Mouse (Mus musculus) olfactory bulb, adult 2 months (tissue): ENCODE results near the gene Zfp219. TPM values are rescaled to one million over a fixed set of nuclear protein-coding genes. Genes with fewer than 3 reads are reported as not detected.

Experiments
- H3K27ac ChIP-seq: fragments of 200-500 bp; 2 replicates; pipeline ENCODE4 v1.5.1; 2012; ENCODE audit warnings: low read depth, low read length; ENCODE audit not compliant: insufficient read depth
- H3K4me1 ChIP-seq: fragments of 200-500 bp; 2 replicates; pipeline ENCODE4 v1.6.1; 2012; ENCODE audit warnings: low read length; ENCODE audit not compliant: control insufficient read depth, insufficient read depth
- H3K4me3 ChIP-seq: fragments of 200-500 bp; 2 replicates; pipeline ENCODE4 v1.5.1; 2012; ENCODE audit warnings: mild to moderate bottlenecking, low read depth, low read length, moderate library complexity; ENCODE audit not compliant: insufficient read depth
- CTCF ChIP-seq: fragments of 200-500 bp; IDR thresholded peaks from 2 replicates; pipeline ENCODE4 v1.5.1; 2012; ENCODE audit warnings: low read depth, mild to moderate bottlenecking, low read length, moderate library complexity; ENCODE audit not compliant: insufficient read depth
- POLR2A ChIP-seq: fragments of 200-500 bp; IDR thresholded peaks from 2 replicates; pipeline ENCODE4 v1.6.1; 2012; ENCODE audit warnings: mild to moderate bottlenecking, low read depth, low read length, moderate library complexity; ENCODE audit not compliant: insufficient read depth
- WGBS: fragments of 180-500 bp; shearing (Covaris S2); methylation state at CpG from one replicate; pipeline ENCODE4 v1.1.7; 2018; 5-methylcytosine and 5-hydroxymethylcytosine counted together
- polyA plus RNA-seq: library from polyadenylated mRNA; stranded (reverse); fragments of >200 nt; gene quantifications from 2 replicates; pipeline ENCODE4 v1.2.4, GENCODE M21; 2012; ENCODE audit warnings: low replicate concordance; ENCODE audit not compliant: missing spikeins, insufficient read depth, insufficient read length

Gene Zfp219
- polyA plus RNA-seq, 1 experiment = not detected

DNA sequence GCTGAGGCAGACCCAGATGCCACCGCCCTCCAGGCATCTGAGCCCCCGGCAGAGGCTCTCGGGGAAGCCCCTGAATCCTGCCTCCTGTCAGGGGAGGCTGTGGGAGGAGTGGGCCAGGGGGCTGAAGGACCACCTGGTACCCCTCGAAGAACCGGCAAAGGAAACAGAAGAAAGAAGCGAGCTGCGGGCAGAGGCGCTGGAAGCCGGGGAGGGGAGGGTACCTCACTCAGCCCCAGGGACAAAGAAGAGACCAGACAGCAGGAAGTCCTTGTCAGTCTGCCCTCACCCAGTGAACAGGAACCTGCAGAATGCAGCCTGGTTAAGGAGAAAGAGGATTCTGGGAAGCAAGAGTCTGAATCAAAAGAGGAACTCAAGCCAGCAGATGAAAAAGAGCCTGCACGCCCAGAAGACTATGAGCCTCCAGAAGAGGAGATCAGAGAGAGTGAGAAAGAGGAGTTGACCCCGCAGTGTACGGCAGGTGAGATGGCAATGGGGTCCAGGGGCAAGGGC lies 31.0 kb downstream of the Zfp219 start:
- no peak overlapping the region for H3K27ac ChIP-seq
- H3K4me3 ChIP-seq = no peak overlapping the region
- TF ChIP-seq CTCF = no peak
- TF ChIP-seq POLR2A = no peak
- H3K4me1 ChIP-seq = peaks cover 14% of the 10 kb centered on the region
- WGBS = 74% methylated on average over 12 of the region's 12 CpGs

DNA sequence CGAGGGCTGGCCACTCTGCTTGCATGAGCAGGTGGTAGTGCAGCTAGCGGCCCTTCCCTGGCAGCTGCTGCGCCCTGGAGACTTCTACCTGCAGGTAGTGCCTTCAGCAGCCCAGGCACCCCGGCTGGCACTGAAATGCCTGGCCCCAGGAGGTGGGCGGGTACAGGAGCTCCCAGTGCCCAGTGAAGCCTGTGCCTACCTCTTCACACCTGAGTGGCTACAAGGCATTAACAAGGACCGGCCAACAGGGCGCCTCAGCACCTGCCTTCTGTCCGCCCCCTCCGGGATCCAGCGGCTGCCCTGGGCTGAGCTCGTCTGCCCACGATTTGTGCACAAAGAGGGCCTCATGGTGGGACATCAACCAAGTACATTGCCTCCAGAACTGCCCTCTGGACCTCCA lies 31.8 kb downstream of the Zfp219 start:
- no peak for TF ChIP-seq CTCF
- TF ChIP-seq POLR2A = no peak
- H3K4me1 ChIP-seq = peaks cover 20% of the 10 kb centered on the region
- H3K4me3 ChIP-seq = no peak overlapping the region
- no peak overlapping the region for H3K27ac ChIP-seq
- WGBS = 82% methylated on average over 12 of the region's 12 CpGs

DNA sequence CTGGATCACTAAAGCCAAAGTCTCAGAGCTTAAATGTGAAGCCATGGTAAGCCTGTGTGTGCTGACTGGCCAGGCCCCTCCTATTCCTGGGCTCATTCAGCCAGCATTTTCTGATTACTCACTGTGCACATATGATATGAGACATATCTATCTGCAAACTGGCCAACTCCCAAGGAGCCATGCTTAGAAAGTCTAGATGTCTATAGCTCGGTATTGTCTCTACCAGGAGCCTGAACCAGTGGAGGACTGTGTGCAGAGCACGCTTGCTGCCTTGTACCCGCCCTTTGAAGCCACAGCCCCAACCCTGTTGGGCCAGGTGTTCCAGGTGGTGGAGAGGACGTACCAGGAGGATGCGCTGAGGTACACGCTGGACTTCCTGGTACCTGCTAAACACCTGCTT lies 33.4 kb downstream of the Zfp219 start:
- H3K27ac ChIP-seq = no peak overlapping the region

DNA sequence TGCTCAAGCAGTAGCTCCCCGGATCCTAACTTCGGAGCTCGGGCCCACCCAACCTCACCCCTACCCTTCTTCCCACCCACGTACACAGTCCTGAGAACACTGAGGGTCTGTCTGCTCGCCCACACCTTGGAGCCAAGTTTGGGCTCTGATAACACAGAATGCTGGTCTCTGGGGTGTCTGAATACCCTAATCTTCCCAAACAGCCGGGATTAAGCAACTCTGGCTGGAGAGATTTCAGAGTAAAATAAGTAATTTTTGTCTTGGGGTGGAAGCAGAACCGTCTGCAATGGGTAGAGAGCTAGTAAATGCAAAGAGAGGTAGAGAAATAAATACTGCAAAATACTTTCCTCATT lies 34.4 kb downstream of the Zfp219 start:
- H3K4me1 ChIP-seq = peaks cover 20% of the 10 kb centered on the region
- H3K27ac ChIP-seq = peak overlapping the region; percentile 89
- 8% methylated on average over 7 of the region's 7 CpGs for WGBS
- H3K4me3 ChIP-seq = peak overlapping the region; percentile 52
- TF ChIP-seq POLR2A (no peak), CTCF (no peak)

More for the DNA sequence above, 33.4 kb downstream of the Zfp219 start:
- TF ChIP-seq POLR2A (no peak), CTCF (no peak)
- Histone ChIP-seq H3K4me3 (no peak overlapping the region), H3K4me1 (peaks cover 20% of the 10 kb centered on the region)
- 95% methylated on average over 6 of the region's 6 CpGs for WGBS

DNA sequence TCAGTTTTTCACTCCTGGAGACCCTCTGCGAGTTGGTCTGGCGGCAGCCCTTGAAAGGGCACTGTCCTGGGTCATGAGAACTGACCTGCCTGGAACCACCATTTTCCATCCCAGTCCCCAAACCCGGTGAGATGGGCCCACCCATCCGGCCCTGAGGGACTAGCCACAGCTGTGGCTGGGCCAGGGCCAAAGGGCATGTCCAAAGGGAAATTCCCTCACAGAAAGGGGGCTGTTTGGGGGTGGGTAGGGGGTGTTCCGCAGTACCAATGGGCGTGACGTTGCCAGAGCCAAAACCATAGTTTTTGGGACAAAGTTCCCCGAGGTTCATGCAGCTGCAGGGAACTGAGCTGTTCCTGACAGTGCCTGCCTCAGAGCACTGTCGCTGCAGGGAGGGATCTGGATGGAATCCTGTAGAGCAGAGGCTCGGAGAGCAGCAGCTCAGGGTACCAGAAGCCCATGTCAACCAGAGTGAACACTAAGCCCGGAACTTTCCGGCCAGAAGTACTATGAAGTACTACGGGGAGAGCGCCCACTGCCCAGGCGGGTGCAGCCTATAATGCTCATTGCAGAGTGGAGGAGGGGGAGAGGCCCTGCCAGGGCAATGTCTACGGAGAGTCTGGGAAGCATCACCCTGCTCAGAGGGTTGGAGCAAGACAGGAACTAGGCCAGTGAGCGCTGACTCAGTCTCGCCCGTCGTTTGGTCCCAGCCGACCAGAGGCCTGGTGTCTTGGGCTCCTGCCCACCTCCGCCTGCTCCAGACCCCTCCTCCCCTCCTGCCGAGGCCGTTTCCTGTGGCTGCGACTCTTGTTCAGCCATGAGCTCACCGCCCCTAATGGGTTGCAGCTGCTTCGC lies 35.0 kb downstream of the Zfp219 start:
- WGBS = 2% methylated on average over 27 of the region's 27 CpGs
- peak overlapping the region; percentile 89 for H3K27ac ChIP-seq
- peaks cover 20% of the 10 kb centered on the region for H3K4me1 ChIP-seq
- TF ChIP-seq POLR2A (no peak), CTCF (no peak)
- peak overlapping the region; percentile 52 for H3K4me3 ChIP-seq

DNA sequence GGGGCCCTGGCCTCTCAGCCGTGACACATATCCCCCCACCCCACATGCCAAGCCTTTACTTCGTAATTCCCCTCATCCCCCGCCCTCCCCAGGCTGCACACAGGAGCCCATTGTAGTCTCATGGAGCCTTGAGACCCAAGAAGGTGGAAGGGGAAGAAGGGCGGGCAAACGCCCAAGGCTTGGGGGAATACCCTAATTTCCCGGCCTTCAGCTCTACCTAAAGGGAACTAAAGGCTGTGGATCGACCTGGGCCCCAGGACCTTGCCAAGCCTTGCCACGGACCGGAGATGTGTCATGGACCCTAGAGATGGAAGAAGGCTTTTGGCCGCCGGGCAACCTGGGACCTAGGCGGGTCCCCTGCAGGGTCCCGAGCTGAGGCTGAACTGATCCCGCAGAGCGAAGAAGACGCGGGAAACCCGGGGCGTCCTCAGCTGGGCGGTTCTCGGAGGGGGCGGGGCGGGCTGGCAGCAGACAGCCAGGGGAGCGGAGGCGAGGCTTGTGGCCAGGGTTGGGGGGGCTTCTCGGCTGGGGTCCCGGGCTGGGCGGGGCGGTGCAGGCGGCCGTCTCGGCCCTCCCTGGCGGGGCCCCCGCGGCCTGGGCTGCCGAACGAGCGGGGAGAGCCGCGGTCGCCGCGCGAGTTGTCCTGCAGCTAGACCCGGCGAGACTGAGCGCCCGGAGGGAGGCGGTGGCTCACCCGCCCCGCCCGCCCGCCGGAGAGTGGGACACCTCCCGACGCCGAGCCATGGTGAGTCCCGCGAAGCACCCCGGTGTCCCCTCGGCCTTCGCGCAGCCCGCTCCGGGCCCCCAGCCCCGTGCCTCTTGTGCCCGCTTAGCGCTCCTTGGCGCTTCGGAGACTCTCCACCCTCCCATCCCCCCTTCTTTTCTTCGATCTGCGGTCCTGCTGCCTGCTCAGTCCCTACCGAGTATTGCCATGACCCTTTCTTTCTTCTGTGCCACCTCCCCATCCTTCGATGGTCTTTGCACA lies 36.0 kb downstream of the Zfp219 start, which contains the start of gene Arhgef40:
Arhgef40 (plus strand) TSS at position 473 of the 985 bp plus-strand sequence.
- under 1% methylated on average over 74 of the region's 74 CpGs for WGBS
- 0 out of 2 replicates have a peak, but pooled peaks have one; percentile 10 for TF ChIP-seq POLR2A
- no peak for TF ChIP-seq CTCF
- Histone ChIP-seq H3K27ac (peak within 1 kb of the TSS; percentile 89), H3K4me3 (peak within 1 kb of the TSS; percentile 52), H3K4me1 (peaks cover 20% of the 10 kb centered on the region)

DNA sequence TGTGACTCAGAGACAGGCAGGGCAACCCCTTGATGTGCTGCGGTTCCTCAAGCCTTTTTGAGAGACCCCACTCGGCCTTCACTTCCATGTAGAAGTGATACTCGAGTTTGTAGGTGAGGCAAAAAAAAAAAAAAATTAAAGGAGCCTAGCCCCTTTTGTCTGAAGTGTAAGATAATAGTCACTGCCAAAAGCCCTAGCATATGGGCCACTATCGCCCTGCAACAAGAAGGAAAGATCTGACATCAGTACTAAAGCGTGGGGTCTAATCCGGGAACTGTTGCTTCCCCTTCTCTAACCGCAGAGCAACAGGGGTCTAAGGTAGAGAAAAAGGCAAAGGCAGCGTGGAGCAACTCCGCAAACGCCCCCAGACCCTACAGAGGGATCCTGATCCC lies 36.7 kb downstream of the Zfp219 start:
- TF ChIP-seq CTCF = no peak
- TF ChIP-seq POLR2A = no peak
- 38% methylated on average over 10 of the region's 10 CpGs for WGBS
- H3K4me1 ChIP-seq = peaks cover 20% of the 10 kb centered on the region
- no peak overlapping the region for H3K27ac ChIP-seq
- peak overlapping the region; percentile 52 for H3K4me3 ChIP-seq

DNA sequence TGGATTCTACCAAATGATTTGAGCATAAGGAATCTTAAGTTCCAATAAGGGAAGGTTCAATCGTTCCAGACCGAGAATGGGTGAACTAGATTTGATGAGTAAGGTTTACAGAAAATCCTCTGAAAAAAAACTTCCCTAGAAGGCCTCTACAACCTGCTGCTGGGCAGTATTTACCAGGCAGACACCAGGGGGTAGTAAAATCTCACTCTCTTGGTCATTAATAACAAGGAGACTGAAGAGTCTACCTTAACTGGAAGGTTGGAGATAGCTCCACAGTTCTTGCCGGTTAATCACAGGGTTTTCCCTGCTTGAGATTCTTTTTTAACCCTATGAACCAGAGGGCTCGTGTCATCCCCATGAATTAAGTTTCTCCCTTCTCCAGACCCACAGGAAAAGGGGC lies 37.3 kb downstream of the Zfp219 start:
- Histone ChIP-seq H3K4me1 (peaks cover 20% of the 10 kb centered on the region), H3K4me3 (no peak overlapping the region), H3K27ac (no peak overlapping the region)
- TF ChIP-seq CTCF = no peak
- TF ChIP-seq POLR2A = no peak
- 72% methylated on average over 4 of the region's 4 CpGs for WGBS
